Mouse (Mus musculus): Measurements from ENCODE around the gene Dcst1.

DNA sequence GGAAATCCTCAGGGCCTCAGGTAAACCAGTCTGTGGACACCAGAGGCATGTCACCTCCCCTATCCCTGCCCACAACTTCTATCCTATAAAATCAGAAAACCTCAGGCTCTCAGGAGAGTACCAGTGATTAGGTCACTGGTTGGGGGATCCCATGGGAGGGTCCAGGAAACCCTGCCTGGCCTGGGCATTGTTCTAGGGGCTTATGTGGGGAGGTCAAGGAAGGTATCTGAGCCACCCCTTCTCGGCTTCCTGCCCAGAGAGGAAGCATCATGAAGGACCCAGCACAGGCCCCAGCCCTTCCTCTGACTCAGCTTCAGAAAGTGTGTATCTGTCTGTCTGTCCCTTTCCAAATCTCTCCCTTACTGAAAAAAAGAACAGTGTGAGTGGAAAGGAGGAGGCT, 17.1 kb downstream of the Dcst1 start:
- TF ChIP-seq CTCF (IDR thresholded peaks at IDR 0.05; ENCODE audit: insufficient read depth, low read depth, low read length) (no peak), POLR2A (IDR thresholded peaks at IDR 0.05; ENCODE audit: insufficient read depth, low read depth, low read length) (no peak)
